Mouse (Mus musculus) small intestine, adult 2 months (tissue): ENCODE measurements at regions not wholly inside any gene's neighbourhood (a gene's known extent, or its start where the extent isn't known, plus 50 kb on each side); places are given as distances from the start of the nearest gene placed in this dataset.

Experiments
- CTCF ChIP-seq: fragments of 200-500 bp; IDR thresholded peaks from 2 replicates; pipeline ENCODE4 v1.5.1; 2012; ENCODE audit warnings: low read depth, mild to moderate bottlenecking, control low read depth, inconsistent platforms, low read length, moderate library complexity, mixed read lengths; ENCODE audit not compliant: insufficient replicate concordance, insufficient read length; ENCODE audit errors: extremely low read depth
- POLR2A ChIP-seq: fragments of 200-500 bp; IDR thresholded peaks from 2 replicates; pipeline ENCODE4 v1.6.1; 2012; ENCODE audit warnings: low read depth, mild to moderate bottlenecking, control low read depth, inconsistent platforms, low read length, moderate library complexity

GRCm38 (mm10) chr10:98786089-98786488 lies 128.1 kb upstream of the Atp2b1 start:
- no peak for TF ChIP-seq POLR2A
- TF ChIP-seq CTCF, result no peak
